Mouse (Mus musculus): ENCODE measurements around the gene Ech1. TPM values are rescaled to one million over a fixed set of nuclear protein-coding genes. Genes with fewer than 3 reads are reported as not detected.

Ech1 gene
- total RNA-seq, 2 experiments from 2014 or later, result 23.2 to 59.0 TPM

DNA sequence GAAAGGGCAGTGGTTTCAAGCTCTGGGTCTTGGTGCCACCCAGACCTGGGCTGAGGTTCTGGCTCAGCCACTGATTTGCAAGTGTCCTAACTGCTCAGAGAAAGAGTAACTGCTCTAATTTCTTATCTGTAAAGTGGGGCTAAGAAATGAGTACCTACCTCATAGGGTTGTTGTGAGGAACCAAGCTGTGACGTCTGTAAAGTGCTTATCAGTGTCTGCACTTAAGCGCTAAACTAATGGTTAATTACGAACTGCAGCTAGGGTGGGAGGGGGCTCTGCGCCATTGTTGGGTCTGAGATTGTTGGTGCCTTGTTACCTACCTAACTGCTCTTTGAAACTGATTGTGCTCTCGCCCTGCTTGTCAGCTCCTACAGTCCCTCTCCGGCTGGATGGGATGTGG, 7.5 kb upstream of the Ech1 start:
- no peak for ATAC-seq (replicated peaks; ENCODE audit: low FRiP score, poor library complexity, severe bottlenecking)

DNA sequence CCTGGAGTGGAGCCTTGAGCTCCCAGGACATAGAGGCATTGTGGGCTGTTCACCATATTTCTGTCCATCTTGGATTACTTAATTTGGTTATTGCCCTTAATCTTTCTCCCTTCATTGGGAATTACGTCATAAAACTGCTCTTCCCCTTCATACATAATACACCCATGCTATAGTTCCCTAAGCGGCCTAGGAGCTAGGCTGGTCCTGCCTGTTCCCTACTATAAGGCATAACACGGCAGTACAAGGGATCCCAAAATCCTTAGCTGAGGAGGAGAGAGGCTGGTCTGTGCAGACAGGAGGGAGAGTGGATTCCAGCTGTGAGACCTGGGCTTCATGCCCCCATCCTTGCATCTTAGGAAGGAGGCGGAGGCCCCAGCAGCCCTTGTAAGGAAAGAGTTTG, 7.1 kb upstream of the Ech1 start:
- no peak for ATAC-seq (replicated peaks; ENCODE audit: low FRiP score, poor library complexity, severe bottlenecking)

DNA sequence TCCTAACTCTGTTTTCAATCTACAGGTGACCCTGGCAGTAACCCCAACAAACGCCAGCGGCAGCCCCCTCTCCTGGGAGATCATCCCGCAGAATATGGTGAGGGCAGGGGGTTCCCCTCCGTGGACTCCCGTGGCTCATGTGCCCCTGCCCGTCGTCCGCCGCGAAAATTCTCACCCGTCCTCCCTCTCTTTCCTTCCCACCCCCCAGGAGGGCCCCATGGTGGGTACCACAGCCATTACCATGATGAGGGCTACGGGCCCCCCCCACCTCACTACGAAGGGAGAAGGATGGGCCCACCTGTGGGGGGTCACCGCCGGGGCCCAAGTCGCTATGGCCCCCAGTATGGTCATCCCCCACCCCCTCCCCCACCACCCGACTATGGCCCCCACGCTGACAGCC, 6.6 kb upstream of the Ech1 start:
- no peak for ATAC-seq (replicated peaks; ENCODE audit: low FRiP score, poor library complexity, severe bottlenecking)

DNA sequence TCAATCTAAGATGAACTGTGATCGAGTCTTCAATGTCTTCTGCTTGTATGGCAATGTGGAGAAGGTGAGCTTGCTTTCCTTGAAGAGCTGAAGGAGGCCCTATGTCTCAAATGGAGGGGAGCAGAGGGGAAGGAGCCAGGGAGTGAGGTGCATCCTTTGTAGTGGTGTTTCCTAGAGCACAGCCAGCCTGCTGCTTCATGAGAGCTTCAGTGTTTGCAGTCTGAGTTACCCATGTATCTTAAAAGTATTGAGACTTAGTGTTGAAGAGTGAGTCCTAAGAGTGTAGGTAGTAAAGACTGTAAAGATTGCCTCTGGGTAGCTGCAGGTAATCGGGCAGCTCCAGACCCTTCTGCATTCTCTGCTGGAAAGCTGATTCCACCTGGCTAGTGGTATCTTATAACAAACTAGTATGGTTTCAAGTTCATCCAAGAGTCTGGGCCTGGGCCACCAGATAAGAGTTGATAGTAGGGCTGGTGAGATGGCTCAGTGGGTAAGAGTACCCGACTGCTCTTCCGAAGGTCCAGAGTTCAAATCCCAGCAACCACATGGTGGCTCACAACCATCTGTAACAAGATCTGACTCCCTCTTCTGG, 6.1 kb upstream of the Ech1 start:
- ATAC-seq (replicated peaks; ENCODE audit: low FRiP score, poor library complexity, severe bottlenecking), result 0 out of 2 replicates have a peak, but pooled peaks have one; percentile 30

DNA sequence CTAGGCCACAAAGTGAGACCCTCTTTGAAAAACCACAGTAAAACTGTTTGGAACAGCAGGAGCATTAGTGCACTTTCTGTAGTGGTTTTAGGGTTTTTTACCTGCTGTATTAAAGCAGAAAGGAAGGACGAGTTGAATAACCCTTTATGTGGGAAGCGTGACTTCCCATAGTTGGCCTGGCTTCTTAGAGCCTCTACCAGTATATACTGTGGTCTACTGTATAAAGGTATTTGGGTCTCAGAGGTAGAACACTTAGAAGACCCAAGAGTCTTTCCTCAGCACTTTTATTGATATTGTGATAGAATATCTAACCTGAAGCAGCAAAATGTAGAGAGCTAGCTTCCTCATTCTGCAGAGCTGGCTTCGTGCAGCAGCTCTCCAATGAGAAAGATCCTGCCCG, 5.4 kb upstream of the Ech1 start:
- ATAC-seq (replicated peaks; ENCODE audit: low FRiP score, poor library complexity, severe bottlenecking), result no peak

DNA sequence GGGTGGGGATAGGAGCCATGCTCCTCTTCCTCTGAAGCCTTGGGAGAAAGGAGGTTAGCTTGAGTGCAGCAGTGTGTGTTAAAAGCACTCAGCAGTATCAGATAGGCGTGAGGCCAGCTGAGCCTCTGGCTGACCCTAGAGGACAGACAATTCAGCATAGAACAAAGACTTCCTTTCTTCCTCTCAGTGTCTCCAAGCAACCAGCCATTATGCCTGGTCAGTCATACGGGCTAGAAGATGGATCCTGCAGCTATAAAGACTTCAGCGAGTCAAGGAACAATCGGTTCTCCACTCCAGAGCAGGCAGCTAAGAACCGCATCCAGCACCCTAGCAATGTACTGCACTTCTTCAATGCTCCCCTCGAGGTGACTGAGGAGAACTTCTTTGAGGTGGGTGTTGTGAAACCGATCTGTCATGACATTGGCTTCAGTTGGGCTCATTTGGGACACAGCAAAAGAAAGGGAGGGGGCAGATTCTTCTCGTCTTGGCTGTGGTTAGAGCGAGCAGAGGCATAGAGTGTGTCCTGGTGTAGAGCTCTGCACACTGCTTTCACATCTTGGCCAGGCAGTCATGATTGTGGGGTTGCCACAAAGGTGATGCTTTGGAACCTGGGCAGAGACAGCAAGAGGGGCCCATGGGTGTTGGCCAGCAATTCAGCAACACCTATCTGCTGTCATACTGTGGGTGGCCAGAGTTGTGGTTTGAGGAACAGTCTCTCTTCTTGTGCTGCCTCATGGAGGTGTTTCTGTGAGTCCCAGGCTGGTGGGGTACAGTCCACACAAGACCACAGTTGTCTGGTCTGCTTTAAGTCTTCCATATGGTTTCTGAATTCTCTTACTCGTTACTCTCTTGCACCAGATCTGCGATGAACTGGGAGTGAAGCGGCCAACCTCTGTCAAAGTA, 4.4 kb upstream of the Ech1 start:
- ATAC-seq (replicated peaks; ENCODE audit: low FRiP score, poor library complexity, severe bottlenecking), result no peak

DNA sequence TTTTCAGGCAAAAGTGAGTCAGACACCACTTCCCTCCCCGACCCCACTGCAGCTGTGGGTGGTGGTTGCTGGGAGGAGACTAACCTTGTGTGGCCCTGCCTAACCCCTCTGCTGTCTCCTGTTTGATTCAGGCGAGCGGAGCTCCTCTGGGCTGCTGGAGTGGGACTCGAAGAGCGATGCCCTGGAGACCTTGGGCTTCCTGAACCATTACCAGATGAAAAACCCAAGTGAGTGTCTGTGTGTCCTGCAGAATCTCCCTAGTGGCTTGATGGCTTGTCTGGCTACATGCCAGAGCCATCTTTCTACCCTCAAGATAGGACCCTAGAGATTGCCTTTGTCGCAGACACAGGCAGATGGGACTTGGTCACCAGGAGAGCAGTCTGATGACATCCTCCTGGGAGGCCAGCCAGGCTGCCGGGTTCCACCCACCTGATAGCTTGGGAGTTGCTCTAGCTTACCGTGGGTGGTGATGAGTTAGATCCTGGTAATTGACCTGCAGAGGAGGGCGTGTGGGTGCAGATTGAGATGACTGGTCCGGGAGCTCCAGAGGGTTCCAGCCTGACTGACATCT, 3.7 kb upstream of the Ech1 start:
- no peak for ATAC-seq (replicated peaks; ENCODE audit: low FRiP score, poor library complexity, severe bottlenecking)

DNA sequence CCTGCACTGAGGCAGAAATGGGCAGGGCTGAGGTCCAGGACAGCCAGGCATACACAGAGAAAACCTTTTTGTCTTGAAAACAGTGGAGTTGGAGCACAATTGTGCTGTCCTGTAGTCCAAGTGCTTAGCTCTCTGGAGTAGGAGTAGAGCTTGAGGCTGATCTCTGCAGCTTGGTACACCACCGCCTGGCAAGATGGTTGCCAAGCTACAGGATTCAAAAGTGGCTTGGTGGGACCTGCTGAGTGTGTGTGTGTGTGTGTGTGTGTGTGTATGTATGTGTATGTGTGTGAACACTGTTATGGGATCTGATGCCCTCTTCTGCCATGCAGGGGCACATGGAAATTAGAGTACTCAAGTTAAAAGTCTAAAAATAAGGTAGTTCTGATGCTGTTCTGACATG, 2.5 kb upstream of the Ech1 start:
- ATAC-seq (replicated peaks; ENCODE audit: low FRiP score, poor library complexity, severe bottlenecking), result no peak

DNA sequence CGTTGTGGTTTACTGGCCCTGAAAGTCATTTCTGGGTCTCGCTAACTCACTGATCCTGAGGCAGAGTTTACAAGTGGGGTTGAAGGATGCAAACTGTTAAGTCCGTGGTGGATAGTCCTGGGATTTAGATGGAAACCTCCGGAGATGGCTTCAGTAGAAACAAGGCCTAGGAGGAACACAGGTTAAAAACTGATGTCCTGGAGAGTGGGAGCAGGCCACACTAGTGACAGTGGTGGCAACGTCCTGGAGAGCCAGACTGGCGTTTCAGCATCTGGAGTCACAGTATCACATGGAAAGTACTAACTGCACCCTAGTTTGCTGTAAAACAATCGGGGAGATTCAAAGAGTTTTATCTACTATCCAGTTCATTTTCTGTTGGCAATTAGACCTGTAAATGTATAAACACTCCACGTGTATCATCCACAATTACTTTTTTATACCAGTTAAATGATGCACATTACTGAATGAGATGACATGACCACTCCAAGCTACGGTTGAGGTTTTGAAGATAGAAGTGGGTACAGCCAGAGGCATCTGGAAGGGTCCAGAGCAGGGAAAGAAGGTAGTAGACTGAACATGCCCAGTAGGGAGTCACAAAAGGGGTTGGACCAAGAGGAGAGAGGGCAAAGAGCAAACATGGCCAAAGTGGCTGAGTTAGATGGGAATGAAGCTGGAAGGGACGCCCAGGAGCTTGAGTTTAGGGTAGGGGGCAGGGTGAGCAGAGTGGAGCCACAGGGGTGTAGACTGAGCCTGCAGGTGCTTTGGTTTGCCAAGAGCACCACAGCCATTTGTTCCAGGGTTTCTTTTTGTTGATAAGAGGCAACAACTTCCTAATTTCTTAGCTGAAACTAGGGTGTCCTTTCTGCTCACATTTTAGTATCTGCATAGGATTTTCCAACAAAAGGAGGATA, 1.8 kb upstream of the Ech1 start:
- no peak for ATAC-seq (replicated peaks; ENCODE audit: low FRiP score, poor library complexity, severe bottlenecking)

DNA sequence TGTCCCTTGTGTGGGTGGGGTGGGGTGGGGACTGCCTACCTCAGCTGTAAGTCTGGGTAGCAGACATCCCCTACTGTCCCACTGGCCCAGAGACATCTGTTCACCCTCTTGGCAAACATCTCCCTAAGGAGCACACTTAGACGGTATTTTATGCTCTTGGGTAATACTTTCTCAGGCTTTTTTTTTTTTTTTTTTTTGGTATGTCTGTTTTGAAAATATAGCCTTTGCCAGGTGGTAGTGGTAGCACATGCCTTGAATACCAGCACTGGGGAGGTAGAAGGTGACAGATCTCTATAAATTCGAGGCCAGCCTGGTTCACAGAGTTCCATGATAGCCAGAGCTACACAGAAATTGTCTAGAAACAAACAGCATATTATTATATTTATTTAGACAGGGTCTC, 1.1 kb upstream of the Ech1 start:
- ATAC-seq (replicated peaks; ENCODE audit: low FRiP score, poor library complexity, severe bottlenecking), result no peak

DNA sequence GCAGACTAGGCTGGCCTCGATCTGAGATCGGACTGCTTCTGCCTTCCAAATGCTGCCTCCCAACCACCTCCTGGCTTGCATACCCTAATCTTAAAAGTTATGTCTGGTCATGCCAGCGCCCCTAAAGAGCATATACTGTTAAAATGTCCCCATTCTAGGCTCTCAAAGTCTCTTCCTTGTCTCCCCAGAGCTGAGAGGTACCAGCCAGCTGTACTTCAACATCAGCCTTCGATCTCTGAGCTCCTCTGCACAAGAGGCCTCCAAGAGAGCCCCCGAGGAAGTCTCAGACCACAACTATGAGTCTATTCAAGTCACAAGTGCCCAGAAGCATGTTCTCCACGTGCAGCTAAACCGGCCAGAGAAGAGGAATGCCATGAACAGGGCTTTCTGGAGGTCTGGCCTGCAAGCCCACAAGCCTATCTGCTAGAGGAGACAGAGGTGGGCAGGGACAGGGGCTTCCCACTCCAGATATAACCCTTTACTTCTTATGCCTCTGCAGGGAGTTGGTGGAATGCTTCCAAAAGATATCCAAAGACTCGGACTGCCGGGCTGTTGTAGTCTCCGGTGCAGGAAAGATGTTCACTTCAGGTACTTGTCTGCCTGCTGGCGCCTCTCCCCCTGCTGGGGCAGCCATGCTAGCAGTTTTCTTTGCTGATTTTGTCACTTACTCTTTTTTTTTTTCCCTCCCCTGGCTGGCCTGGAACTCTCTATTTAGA, 827 bp downstream of the Ech1 start:
- ATAC-seq (replicated peaks; ENCODE audit: low FRiP score, poor library complexity, severe bottlenecking), result peak; percentile 36

DNA sequence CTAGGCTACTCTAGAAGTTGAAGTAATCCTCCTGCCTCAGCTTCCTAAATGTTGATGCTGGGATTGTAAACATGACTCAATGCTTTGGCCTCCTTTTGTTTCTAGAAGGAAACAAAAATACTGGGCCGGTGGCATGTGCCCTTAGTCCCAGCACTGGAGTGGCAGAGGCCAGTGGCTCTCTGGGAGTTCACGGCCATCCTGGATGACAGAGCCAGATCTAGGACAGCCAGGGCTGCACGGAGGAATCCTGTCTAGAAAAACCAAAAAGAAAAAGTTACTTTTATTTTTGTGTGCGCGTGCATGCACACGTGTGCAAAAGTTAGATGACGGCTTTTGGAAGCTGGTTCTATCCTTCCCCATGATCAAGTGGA, 1.4 kb downstream of the Ech1 start:
- ATAC-seq (replicated peaks; ENCODE audit: low FRiP score, poor library complexity, severe bottlenecking), result no peak

DNA sequence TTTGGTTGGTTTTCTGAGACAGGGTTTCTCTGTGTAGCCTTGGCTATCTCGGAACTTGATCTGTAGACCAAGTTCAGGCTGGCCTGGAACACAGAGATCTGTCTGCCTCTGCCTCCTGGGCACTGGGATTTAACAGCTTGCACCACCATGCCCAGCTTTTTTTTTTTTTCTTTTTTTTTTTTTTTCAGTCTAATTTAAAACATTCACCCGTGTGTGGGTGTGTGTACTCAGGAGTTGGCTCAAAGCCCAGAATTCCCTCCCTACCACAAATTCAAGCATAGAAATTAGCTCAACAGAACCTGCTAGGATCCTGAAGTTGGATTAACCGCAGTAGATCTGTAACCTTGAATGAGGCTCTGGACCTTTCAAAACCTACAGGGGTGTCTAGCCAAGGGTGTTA, 2.3 kb downstream of the Ech1 start:
- no peak for ATAC-seq (replicated peaks; ENCODE audit: low FRiP score, poor library complexity, severe bottlenecking)

DNA sequence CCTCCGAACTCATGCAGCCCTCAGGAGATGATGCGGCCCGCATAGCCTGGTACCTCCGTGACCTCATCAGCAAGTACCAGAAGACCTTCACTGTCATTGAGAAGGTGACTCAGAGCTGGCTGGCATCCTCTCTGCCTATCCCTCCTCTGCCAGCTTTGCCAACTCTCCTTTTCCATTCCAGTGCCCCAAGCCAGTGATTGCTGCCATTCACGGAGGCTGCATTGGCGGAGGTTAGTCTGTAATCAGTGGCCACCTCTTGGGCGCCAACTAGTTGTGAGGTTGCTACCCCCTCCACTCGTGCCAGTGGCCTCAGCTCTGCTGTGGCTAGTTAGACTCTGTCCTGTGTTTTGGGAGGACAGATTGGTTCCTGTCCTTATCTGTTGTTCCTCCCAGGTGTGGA, 4.8 kb downstream of the Ech1 start:
- no peak for ATAC-seq (replicated peaks; ENCODE audit: low FRiP score, poor library complexity, severe bottlenecking)

DNA sequence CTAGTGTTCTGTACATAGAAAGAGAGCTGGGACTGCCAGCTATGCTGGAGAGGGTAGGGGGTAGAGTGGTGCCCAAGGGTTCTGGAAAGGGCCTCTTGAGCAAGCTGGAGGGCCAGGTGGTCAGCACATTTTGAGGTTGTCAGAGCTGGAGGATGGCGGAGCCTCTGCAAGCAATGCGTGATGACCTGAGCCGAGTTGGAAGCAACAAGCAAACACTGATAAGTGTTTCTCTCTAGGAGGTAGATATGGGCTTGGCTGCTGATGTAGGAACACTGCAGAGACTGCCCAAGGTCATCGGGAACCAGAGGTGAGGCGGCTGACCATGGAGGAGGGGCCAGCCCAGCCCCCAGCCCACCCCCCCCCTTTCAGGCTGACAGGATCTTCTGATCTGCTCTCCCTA, 6.0 kb downstream of the Ech1 start:
- ATAC-seq (replicated peaks; ENCODE audit: low FRiP score, poor library complexity, severe bottlenecking), result no peak

DNA sequence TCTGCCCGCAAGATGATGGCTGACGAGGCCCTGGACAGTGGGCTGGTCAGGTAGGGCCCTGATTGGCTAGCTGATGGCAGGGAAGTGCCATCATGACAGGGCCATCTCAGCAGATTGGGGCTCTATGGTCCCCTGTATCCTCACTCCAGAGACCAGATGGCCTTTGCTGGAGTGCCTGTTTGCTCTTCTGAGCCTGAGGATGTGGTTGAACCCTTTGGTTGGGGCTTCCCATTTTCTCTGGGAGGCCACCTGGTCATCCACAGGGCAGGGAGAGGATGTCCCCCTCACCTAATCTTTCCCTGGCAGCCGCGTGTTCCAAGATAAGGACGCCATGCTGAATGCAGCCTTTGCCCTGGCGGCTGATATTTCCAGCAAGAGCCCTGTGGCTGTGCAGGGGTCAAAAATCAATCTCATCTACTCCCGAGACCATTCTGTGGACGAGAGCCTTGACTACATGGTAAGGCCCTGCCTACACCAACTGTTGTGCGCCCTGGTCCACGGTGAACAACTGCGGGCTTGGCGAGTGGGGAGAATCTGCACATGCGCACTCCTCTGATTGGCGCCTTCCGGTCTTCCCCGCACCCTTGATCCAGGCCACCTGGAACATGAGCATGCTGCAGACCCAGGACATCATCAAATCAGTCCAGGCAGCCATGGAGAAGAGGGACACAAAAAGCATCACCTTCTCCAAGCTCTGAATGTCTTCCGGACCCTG, 6.6 kb downstream of the Ech1 start:
- ATAC-seq (replicated peaks; ENCODE audit: low FRiP score, poor library complexity, severe bottlenecking), result no peak

DNA sequence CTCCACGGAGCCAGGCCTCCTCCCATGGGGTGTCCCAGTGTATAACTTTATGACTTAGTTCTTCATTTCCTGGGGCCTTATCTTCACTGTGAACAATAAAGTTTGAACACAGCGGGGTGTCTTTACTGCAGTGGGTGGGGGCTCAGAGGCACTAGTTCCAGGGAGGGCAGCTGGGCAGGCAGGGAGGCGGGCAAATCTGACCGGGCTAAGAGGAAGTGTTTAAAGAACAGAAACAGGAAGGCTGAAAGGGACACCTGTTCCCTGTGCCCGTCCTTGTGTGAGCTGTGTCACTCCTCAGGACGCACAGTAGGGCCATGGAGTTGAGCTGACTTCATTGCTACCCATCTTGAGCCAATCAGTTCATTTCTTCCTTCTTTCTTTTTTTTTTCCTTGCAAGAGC, 7.1 kb downstream of the Ech1 start:
- no peak for ATAC-seq (replicated peaks; ENCODE audit: low FRiP score, poor library complexity, severe bottlenecking)

DNA sequence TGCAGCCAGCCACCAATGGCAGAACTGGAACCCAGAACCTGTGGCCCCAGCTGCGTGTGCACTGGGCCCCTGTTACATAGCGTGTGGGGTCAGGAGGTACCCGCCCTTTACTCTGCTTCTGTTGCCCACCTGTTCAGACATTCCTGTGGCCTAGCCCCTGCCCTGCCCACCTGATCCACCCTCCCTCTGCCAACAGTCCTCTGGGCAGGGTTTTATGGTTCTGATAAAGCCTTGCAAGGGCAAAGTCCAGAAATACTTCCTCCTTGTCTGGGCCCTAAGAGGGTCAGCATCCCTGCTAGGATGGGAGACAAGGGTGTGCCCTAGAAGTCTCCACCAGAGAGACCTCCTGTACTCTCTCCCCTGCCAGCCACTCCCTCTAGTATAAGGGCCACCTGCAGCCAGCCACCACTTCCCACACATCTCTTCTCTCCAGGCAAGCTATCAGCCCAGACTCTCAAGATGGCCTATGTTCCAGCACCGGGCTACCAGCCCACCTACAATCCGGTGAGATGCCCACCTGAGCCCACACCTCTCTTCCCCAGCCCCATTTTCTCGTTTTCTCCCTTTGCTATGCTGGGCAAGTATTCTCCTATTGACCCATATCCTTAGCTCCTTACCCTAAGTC, 8.8 kb downstream of the Ech1 start, which contains the start of gene Lgals4:
Gene Lgals4, plus strand, starts transcription at position 132 of the 625 bp plus-strand sequence.
- no peak for ATAC-seq (replicated peaks; ENCODE audit: low FRiP score, poor library complexity, severe bottlenecking)

DNA sequence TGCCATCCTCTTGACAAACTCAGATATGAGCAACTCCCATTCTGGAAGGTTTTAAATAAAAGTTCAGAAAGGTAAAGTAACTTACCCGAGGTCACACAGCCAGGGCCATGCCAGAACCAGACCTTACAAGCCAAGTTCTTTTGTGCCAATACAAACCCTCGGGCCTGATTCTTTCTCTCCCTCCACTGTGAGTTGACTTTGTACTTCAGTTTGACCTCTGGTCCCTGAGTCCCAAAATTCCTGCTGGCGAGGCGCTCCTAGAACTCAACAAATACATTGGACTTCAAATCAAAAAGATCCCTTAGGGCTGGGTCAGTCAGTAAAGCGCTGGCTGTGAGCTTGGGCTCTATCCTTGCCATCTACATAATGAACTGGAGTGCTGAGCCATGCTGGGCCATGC, 11.9 kb downstream of the Ech1 start:
- no peak for ATAC-seq (replicated peaks; ENCODE audit: low FRiP score, poor library complexity, severe bottlenecking)
